Mouse (Mus musculus) frontal cortex, adult (tissue): ENCODE measurements at regions not wholly inside any gene's neighbourhood (a gene's known extent, or its start where the extent isn't known, plus 50 kb on each side); places are given as distances from the start of the nearest gene placed in this dataset.

Experiments
- ATAC-seq: cut with Nextera tagmentation; 2 replicates; pipeline ENCODE4 v1.9.2; 2017; ENCODE audit warnings: mild to moderate bottlenecking, moderate library complexity, mixed read lengths; ENCODE audit not compliant: low TSS enrichment

DNA sequence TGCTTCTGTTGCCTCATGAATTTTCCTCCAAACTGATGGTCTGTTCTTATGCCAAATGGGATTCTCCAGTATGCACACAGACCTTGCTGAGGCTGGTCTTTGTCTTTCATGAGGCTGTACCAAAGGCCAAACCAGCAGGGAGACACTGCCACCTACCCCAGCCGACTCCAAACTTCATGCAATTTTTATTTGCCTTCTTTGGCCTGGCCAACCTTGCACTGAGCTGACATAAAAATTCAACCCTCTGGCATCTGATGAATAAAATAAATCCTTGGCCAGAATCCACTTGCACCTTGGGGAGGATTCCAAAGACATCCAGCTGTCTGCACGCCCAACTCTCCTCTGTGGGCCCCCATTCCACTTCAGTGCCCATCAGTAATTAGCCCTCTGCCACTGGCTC lies 126.0 kb upstream of the Nmur2 start:
- no peak for ATAC-seq

DNA sequence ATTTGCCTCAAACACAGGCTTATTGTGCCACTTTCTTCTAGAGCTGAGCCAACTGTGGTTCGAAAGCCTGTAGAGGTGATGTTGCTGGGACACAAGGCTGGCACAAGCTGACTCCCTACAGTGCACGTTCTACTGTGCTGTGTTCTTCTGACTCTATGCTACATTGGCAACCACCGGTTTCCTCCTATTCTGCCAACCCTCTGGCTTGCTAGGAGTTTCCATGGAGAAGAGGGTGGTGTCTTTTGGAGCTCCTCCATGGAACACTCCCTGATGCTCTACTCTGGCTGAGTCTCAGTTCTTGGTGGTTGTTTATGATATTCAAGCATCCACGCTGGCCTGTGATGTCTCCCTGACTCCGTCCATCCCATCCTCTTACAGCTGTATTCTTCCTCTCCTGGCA lies 124.9 kb upstream of the Nmur2 start:
- ATAC-seq: peak; percentile 80

DNA sequence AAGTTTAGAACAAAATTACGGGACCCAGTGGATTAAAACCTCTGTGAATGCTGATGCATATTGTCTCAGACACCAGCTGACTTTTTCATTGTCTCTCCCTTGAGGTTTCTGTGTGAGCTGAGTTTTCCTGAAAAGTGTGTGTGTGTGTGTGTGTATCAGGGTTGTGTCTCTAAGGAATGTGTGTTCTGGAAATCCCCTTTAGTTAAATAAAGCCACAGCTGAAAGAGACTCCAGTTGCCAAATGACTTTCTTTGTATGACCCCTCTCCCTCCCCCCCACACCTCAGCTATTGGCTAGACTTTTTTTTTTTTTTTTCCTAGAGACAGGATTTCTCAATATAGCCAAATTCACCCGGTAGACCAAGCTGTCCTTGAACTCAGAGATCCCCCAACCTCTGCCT lies 119.5 kb upstream of the Nmur2 start:
- no peak for ATAC-seq

DNA sequence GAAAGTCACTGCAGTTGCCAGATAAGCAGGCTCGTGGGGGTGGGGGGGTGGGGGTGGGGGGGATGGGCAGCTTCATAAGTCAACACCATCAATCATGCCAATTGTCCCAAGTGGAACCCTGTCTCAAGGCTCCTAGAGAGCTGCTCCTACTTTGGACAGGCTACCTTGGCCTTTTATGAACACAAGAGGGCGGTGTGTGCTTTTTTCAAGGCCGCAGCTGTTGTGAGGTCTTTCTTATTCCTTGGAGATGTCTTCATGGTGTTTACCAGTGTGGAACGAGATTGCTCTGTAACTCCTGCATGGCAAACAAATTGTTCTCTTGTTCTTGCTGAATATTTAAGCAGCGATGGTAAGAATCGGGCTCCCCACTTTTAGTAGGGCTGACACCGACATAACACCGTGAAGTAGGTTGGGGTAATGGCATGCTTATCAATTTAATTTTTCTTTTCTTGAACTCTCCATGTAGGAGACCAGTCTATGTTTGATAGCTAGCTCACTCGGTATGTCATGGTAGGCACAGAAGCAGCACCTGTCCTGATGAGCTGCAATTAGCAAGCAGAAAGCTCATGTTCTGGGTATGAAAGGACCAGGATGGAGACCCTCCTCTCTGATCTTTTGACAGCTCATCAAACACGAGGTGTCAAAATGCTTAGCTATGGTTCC lies 118.7 kb upstream of the Nmur2 start:
- ATAC-seq: peak; percentile 94

DNA sequence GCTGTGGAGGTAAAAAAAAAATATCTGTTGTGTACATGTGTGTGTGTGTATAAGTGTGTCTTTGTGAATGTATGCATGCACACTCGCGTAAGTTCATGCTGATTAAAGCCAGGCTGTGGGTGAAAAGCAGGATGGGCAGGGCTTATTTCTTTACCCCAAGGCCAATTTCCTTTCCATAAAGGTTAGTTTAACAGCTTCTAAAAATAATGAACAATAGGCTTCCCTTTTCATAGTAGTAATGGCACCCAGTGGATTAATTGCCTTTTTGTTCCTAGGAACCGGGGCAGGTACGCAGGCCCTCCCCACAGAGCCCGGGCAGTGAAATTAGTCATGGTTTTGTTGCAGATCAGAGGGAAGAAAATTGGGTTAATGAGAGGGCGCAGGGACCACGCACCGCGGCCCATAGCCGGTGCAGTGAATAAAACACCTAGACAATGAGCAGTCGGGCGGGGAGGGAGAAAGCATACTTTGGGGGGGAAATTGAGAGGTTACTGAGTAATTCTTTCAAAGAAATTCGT lies 110.1 kb upstream of the Nmur2 start:
- ATAC-seq: no peak

DNA sequence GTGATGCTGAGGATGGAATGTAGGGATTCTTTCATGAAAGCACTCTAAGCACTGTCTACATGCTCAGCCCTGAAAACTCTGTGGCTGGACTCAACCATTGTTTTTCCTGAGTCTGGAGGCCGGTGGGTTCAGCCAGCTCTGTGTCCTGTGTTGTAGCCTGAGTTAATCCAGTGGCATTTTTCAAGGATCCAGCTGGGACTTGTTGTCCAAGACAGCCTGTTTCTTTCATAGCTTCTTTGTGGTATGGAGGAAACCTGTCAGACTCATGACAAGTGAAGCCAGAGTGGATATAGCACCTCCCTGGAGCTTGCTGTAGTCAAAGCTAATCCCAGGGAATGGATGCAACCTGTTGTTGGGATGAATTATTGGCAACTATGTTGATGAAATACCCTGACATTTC lies 108.9 kb upstream of the Nmur2 start:
- ATAC-seq: no peak

DNA sequence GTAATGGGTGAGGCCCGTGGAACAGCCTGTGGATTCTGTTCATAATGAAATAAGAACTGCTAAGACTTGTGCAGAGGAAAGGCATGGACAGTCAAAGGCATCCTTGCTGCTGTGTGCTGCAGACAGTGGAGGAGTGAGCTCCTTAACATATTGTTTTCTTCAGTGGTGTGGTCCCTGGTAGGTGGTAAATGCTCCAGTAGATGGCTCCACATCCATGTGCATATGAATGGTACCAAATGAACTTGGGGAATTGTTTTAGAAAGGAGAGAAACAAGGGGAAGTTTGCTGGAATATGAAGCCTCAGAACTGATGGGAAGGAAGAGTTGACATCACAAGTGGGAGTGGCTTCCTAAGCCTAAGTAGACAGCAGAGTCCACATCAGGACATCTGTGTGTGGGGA lies 108.1 kb upstream of the Nmur2 start:
- ATAC-seq: peak; percentile 95

DNA sequence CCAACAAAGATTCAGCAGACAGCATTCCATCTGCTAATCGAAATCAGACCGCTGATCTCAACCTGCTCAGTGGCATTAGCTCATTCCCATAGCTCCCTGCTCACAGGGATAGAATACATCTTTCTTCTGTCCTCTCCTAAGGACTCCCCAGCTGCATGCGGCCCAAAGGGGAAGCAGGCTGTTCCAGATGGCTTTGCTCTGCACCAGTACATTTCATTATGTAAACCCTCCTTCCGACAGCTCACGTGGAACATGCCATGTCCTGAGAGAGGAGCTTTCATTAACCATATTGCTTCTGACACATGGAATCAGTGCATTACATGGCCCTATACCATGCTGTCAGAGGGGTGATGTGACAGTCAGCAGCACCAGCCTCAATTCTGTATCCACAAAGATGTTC lies 105.9 kb upstream of the Nmur2 start:
- peak; percentile 50 for ATAC-seq

DNA sequence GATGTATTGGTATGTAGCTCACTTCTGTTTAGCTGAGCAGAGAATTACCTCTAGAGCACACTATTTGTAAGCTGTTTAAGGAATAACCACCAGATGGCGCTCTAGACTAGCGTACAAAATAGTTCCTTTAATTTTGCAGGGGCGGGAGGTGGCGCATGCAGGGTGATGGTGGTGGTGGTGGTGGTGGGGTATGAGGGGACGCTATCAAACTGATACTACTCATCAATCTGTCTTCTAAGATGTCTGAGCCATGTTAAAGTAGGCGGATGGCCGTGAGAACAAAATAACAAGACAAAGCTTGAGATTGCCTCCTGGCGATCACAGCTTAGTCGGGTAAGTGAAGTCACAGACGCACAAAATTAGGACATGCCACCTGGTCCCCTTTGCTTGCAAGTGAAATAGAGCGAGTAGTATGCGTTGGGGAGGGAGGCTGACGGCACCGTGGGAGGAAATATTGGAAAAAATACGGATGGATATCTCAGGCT lies 90.6 kb upstream of the Nmur2 start:
- ATAC-seq: peak; percentile 87

DNA sequence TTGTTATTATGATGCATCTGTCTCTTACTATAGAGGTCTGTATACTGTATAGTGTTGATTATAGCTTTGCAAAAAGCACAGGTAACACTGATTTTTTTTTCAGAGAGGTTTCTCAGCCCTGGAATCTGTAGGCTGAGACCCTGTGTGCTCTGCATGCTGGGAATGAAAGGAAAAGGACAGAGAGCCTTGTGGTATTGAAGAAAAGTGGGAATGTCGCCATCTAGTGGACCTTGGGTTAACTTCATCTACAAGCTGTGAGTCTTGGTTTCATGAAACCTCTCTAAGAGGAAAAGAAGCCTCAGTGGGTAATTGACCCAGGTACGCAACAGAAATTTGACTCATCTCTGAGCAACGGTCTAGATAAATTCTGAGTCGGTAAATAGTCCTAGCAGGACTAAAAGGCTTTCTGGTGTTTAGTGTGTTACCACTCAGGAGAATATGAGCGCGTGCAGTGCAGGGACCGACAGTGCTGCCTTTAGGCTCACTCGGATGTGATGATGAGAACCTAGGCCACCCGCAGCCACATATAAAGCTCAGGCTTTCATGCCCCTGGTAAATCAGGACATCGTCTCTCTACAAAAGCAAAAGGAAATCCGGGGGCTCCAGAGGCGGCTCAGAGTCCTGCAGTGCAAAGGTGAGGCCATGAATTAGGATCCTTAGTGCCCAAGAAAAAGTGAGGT lies 75.9 kb upstream of the Nmur2 start:
- ATAC-seq: peak; percentile 90

DNA sequence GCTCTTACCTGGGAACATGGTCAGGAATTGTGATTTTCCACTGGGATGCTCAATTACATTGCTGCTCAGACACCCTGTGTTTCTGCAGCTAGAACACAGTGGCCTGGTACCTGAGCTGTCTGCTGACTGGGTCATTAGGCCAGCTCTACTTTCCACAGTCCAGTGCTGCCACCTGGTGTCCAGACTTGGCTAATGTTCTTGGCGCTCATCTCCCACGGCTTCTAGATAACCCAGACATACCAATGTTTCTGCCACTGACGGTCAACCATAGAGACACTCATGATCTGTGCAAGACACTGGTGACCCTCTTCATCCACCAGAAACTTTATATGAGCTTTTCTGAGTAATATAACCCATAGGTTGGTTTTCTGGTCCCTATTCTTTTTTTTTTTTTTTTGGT lies 67.1 kb upstream of the Nmur2 start:
- peak; percentile 84 for ATAC-seq

DNA sequence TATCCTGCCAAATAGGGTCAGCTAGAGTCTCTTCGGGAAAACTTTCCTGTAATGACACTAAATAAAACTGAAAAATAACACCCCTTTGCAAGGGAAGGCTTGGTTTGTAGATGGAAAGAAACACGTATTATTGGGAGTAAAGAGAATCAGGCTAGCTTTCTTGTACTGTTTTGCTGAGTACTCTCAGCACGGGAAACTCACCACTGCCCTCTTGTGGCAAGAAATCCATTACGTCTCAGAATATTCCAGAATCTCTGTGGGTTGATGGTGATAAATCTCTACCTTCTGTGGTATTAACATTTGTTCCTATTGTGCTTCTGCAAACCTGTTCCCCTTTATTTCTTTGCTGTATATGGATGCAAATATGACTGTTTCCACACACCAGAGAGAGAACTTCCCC lies 64.8 kb upstream of the Nmur2 start:
- ATAC-seq: peak; percentile 89

DNA sequence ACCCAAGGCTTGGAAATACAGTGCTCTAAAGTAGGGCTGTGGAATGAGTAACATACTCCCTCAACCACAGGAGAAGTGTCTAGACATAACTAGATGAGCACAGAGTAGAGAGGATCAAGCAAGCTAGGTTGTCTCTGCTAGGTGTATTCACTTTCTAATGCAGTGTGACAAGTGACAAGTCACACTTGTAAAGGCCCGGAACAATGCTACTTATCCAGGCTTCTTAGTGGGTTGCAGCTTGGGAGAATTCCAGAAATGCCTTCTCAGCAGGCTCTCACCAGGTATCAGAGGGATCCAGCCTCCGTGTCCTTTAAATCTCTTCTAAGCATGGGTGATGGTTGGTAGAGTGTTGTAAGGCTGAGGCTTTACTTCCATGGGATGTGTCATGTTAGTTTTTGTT lies 52.1 kb upstream of the Nmur2 start:
- ATAC-seq: no peak
